Mouse (Mus musculus) heart, embryonic 10.5 days (tissue): ENCODE data around the gene Ldb3. TPM values are rescaled to one million over a fixed set of nuclear protein-coding genes. Genes with fewer than 3 reads are reported as not detected.

Source experiments
- DNase-seq: peaks from one replicate; pipeline ENCODE4 v3.0.0-alpha.2; 2017; ENCODE audit warnings: low spot score
- H3K27ac ChIP-seq: fragments of 300-500 bp; sonication (generic); 2 replicates; pipeline ENCODE4 v1.5.1; 2016; ENCODE audit warnings: mild to moderate bottlenecking
- H3K27me3 ChIP-seq: fragments of 300-500 bp; sonication (generic); 2 replicates; pipeline ENCODE4 v1.6.1; 2016; ENCODE audit warnings: mild to moderate bottlenecking; ENCODE audit not compliant: poor library complexity, insufficient read depth, severe bottlenecking
- H3K36me3 ChIP-seq: fragments of 300-500 bp; sonication (generic); 2 replicates; pipeline ENCODE4 v1.6.1; 2016; ENCODE audit warnings: mild to moderate bottlenecking, moderate library complexity
- H3K4me1 ChIP-seq: fragments of 300-500 bp; sonication (generic); 2 replicates; pipeline ENCODE4 v1.6.1; 2016; ENCODE audit warnings: mild to moderate bottlenecking
- H3K4me3 ChIP-seq: fragments of 300-500 bp; sonication (generic); 2 replicates; pipeline ENCODE4 v1.5.1; 2016; ENCODE audit warnings: mild to moderate bottlenecking, moderate library complexity
- H3K9me3 ChIP-seq: fragments of 300-500 bp; sonication (generic); 2 replicates; pipeline ENCODE4 v1.6.1; 2016; ENCODE audit warnings: mild to moderate bottlenecking, moderate library complexity
- WGBS: fragments of 180-500 bp; shearing (Covaris S2); methylation state at CpG from one replicate; pipeline ENCODE4 v1.1.7; 2016; 5-methylcytosine and 5-hydroxymethylcytosine counted together
- polyA plus RNA-seq: library from polyadenylated mRNA; unstranded; fragments of >200 nt; fragmentation: Nextera tagmentation; extraction: Ambion mirVana; gene quantifications from 2 replicates; pipeline ENCODE4 v1.2.1, GENCODE M21; 2016

Gene Ldb3
- polyA plus RNA-seq, 1 experiment from 2014 or later, result 136 TPM

DNA sequence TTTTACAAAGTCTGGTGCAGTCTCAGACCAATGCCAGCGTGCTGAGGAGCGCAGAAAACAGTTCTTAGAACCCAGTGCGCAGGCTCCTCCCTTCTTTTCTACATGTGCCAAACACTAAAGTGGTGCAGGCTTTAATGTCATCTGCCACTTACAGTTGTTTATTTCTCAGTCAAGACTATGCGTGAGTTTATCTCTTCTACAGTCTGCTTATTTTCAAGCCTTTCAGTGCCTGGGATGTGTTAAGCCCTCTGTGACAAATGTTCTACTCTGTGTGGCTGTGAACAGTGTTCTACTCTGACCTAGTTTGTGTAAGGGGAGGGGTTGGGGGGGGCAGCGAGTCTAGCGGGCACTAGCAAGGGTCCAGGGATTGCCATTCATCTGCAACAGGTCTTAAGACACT, 25.0 kb upstream of the Ldb3 start:
- H3K27me3 ChIP-seq, result peaks cover 21% of the 10 kb centered on the region
- 32% methylated on average over 6 of the region's 6 CpGs for WGBS
- DNase-seq, result no peak
- no peaks in the 10 kb centered on the region for H3K9me3 ChIP-seq
- no peak overlapping the region for H3K27ac ChIP-seq
- peaks cover 16% of the 10 kb centered on the region for H3K4me1 ChIP-seq
- H3K36me3 ChIP-seq, result no peaks in the 10 kb centered on the region
- H3K4me3 ChIP-seq, result no peak overlapping the region

DNA sequence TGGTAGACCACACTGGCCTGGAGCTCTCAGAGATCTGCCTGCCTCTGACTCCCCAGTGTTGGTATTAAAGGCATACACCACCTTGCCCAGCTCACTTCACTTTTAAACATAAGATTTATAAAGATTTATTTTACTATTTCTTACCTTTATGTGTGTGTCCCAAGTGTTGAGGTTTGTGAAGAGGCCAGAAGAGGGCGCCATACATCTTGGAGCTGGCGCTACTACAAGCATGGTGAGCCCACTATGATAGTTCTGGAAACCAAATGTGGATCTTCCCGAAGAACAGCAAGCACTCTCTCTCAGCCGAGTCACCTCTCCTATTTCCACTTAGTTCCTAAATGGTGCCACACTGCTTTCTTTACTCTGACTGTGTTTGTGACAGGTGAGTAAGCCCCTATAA, 23.7 kb upstream of the Ldb3 start:
- Histone ChIP-seq H3K27ac (no peak overlapping the region), H3K36me3 (no peaks in the 10 kb centered on the region), H3K27me3 (peaks cover 28% of the 10 kb centered on the region), H3K4me3 (no peak overlapping the region), H3K9me3 (no peaks in the 10 kb centered on the region), H3K4me1 (peaks cover 23% of the 10 kb centered on the region)
- no peak for DNase-seq
- WGBS, result 40% methylated on average over 4 of the region's 4 CpGs

DNA sequence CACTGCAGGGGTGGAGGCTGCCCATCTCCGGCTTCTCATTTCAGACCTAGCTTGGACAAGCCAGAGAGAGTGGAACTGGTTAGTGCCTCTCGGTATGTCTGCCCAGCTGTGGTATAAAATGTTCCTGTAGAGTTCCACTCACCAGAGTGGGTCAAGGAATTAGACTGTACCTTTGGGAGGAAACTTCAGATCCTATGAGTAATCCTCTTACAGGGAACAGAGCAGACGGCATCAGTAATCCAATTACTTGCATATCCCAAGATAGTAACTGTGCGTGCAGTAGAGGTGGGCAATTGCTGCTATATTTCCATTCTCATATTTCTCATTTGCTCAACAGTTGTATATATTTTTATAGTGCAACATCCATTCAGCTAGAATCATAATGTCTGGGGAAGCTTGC, 23.1 kb upstream of the Ldb3 start:
- WGBS, result 88% methylated on average over 4 of the region's 4 CpGs
- H3K27me3 ChIP-seq, result peaks cover 28% of the 10 kb centered on the region
- H3K9me3 ChIP-seq, result no peaks in the 10 kb centered on the region

DNA sequence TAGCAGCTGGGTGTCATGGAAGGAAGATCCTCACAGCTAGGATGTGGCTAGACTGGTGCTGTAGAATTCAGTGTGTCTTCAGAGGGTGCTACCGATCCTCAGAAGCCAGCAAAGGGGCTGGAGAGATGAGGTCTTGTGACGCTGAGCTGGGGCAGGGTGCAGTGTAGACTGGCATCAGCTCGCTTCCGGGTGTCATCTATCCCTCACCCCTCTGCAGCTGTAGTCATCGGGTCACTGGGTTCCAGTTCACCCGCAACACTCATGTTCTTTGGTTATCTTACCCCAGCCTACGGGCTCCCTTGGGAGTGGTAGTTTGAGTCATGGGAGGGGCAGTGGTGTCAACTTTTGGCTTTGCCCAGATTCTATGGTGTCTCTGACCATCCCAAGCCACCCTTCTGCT, 13.4 kb upstream of the Ldb3 start:
- H3K4me3 ChIP-seq, result no peak overlapping the region

More for the DNA sequence above, 23.1 kb upstream of the Ldb3 start:
- H3K4me3 ChIP-seq, result no peak overlapping the region
- no peak overlapping the region for H3K27ac ChIP-seq
- no peaks in the 10 kb centered on the region for H3K36me3 ChIP-seq
- H3K4me1 ChIP-seq, result peaks cover 26% of the 10 kb centered on the region
- DNase-seq, result no peak

DNA sequence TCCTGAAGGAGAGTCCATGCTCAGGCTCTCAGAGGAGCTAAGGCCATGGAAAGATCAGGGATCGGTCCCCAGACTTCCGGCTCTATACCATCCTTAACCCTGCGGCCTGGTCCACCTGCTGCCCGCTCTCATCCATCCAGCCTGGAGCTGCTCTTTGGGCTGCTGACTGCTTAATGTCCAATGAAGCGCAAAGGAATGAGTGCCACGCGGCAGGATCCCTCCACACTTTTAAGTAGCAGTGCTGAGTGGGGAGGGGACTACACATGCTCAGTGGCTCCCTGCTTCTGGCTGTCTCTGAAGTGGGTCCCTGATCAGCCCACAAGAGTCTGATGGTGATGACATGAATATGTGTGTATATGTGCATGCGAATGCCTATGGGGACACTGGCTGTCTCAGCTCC, 11.5 kb upstream of the Ldb3 start, which contains the start of gene Opn4:
Gene Opn4 (minus strand): TSS at position 202 of the 400 bp plus-strand sequence.
- 78% methylated on average over 8 of the region's 8 CpGs for WGBS
- no peaks in the 10 kb centered on the region for H3K36me3 ChIP-seq

More for the DNA sequence above, 13.4 kb upstream of the Ldb3 start:
- Histone ChIP-seq H3K9me3 (0 out of 2 replicates have a peak, but pooled peaks cover 5% of the 10 kb centered on the region), H3K27me3 (no peaks in the 10 kb centered on the region; the same call in 1 of the 2 replicates), H3K36me3 (no peaks in the 10 kb centered on the region), H3K27ac (no peak overlapping the region), H3K4me1 (peaks cover 20% of the 10 kb centered on the region)
- no peak for DNase-seq
- WGBS, result 86% methylated on average over 7 of the region's 7 CpGs

DNA sequence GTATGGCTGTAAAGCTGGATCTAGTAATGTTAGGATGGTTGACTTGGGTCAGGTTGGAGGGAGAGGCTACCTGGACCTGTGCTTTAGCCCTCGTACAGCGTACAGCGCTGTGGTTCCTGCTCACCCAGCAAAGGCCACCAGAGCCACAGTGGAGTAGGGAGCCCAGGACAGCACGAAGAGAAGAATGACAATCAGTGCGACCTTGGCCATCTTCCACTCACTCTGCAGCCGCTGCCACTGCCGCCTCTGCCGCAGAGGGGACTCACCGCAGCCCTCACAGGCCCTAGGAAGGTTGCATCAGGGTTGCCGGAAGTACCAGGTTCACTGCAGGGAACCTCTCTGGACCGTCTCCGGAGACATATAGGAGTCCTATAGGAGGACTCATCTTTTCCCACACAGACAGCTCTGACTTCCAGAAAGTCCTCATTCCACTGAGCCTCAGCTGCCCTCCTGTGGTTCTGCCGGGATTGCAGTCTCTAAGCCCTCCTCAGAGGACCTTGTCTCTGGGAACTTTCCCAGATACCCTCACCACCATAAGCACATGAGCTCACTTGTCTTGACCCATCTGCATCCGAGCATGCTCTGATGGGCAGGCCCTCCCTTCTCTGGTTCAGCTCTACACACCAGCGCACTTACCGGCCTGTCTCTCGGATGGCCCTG, 7.2 kb upstream of the Ldb3 start:
- WGBS, result 57% methylated on average over 17 of the region's 17 CpGs
- H3K36me3 ChIP-seq, result no peaks in the 10 kb centered on the region
- H3K9me3 ChIP-seq, result no peaks in the 10 kb centered on the region
- no peak for DNase-seq
- H3K4me3 ChIP-seq, result no peak overlapping the region
- H3K4me1 ChIP-seq, result peaks cover 68% of the 10 kb centered on the region
- H3K27me3 ChIP-seq, result no peaks in the 10 kb centered on the region
- peak overlapping the region; percentile 74 for H3K27ac ChIP-seq

More for the DNA sequence above, 11.5 kb upstream of the Ldb3 start, which contains the start of gene Opn4:
- H3K27ac ChIP-seq, result no peak within 1 kb of the TSS
- no peak within 1 kb of the TSS for H3K4me3 ChIP-seq
- no peaks in the 10 kb centered on the region for H3K9me3 ChIP-seq
- H3K27me3 ChIP-seq, result no peaks in the 10 kb centered on the region; the same call in 1 of the 2 replicates
- peaks cover 35% of the 10 kb centered on the region for H3K4me1 ChIP-seq
- no peak for DNase-seq

DNA sequence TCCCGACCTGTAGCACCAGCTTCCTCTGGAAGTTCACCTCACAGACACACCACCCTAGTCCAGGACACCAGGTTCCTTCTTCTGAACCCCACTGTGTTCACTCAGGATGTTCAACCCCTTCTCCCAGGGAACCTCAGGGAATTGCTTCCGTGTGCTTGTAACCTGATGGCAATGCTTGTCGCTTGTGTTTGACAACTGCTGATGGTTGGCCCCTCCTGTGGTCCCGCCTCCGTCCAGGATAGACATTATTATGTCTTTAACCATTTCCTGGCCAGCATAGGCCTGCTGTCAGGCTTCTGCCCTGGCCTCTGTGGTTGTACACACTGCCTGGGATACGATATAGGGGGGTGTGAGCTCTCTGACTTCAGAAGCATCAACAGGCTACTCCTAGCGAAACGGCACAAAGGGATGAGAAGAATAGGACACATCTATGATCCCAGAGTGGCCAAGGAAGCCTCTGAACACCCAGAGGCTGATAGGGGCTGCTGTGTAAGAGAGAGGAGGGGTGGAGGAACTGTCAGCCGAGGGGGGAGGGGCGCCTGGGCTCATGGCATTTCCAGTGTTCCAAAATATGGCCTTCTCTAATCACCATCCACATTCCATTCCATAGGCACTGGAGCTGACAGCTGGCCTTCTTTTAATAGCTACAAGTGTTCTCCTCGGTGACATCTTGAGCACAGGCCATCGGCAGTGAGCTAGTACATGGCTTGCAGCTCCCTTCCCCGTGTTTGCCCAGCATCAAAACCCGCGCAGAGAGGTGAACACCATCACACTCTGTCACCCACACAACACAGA, 3.5 kb upstream of the Ldb3 start:
- Histone ChIP-seq H3K4me3 (peak overlapping the region; percentile 34), H3K27ac (peak overlapping the region; percentile 94), H3K27me3 (no peaks in the 10 kb centered on the region), H3K4me1 (peaks cover 85% of the 10 kb centered on the region), H3K9me3 (no peaks in the 10 kb centered on the region), H3K36me3 (no peaks in the 10 kb centered on the region)
- 41% methylated on average over 15 of the region's 15 CpGs for WGBS
- DNase-seq, result peak; percentile 91

DNA sequence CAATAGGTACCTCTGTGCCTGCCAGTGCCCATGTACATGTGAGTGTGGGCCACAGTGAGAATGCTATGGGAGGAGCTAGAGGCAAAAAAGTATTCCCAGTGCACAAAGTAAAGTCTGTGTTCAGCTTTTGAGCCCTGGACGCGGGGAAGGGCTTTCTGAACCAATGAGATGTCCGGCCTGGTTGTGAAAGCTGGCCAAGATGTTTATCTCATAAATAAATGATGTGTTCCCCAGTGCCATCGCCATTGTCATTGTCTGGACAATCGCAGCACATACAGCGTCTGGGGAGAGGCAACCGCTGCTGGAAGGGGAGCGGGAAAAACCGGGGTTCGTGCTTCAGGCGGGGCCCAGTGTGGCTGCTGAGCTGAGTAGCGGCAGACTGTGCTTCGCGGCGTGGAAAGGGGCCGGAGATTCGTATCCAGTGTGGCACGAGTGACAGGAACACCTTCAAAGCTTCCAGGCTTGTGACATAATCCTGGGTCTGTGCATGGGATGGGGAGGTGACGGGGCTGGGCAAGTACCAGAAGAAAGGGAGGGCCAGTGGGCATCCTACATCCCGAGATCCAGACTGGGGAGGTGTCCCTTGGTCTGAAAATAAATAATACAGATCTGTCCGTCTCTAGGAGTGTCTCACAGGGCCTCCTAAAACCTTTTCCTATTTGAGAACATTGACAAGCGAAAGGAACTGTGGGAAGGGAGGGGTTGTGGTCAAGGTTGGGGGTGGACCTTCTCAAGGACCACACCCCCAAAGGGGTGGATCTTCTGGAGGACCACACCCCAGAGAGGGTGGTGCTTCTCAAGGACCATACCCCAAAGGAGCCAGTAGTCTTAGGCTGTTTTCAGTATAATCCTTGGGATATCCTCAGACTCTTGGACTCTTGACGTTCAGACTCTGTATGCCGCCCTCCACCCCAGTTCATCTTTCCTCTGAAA, 2.5 kb upstream of the Ldb3 start:
- H3K4me1 ChIP-seq, result peaks cover 80% of the 10 kb centered on the region
- DNase-seq, result no peak
- H3K36me3 ChIP-seq, result 0 out of 2 replicates have a peak, but pooled peaks cover 1% of the 10 kb centered on the region
- H3K27ac ChIP-seq, result peak overlapping the region; percentile 94
- H3K4me3 ChIP-seq, result peak overlapping the region; percentile 34; the same call in 1 of the 2 replicates
- no peaks in the 10 kb centered on the region for H3K27me3 ChIP-seq
- H3K9me3 ChIP-seq, result no peaks in the 10 kb centered on the region
- WGBS, result 55% methylated on average over 24 of the region's 24 CpGs

DNA sequence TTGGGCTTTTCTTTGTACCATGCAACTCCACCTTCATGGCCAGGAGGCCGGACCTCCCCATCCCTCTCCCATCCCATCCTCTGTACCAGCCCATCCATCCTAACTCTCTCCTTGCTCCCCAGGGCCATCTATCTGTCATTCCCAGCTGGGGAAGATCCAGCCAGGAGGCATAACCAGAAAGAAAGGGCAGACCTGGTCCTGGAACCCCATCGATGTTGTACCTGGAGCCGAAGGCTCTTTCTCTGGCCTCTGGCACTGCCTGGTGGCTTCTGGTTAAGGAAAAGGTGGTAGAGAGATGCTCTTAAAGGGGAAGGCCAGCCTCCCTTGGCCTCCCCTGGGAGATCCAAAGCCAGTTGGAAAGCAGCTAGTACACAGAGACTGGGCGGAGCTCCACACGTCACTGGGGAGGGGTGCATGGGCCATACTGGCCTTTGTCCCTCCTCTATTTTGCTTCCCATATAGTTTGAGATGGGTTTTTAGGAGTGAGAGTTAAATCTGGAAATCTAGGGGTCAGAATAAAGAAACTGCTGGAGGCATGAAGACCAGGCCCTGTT, 1.6 kb upstream of the Ldb3 start:
- no peak for DNase-seq
- H3K36me3 ChIP-seq, result peaks cover 9% of the 10 kb centered on the region; the same call in 1 of the 2 replicates
- WGBS, result 75% methylated on average over 5 of the region's 5 CpGs
- H3K4me3 ChIP-seq, result no peak overlapping the region
- H3K27ac ChIP-seq, result peak overlapping the region; percentile 94
- H3K27me3 ChIP-seq, result no peaks in the 10 kb centered on the region
- H3K9me3 ChIP-seq, result no peaks in the 10 kb centered on the region
- peaks cover 83% of the 10 kb centered on the region for H3K4me1 ChIP-seq

DNA sequence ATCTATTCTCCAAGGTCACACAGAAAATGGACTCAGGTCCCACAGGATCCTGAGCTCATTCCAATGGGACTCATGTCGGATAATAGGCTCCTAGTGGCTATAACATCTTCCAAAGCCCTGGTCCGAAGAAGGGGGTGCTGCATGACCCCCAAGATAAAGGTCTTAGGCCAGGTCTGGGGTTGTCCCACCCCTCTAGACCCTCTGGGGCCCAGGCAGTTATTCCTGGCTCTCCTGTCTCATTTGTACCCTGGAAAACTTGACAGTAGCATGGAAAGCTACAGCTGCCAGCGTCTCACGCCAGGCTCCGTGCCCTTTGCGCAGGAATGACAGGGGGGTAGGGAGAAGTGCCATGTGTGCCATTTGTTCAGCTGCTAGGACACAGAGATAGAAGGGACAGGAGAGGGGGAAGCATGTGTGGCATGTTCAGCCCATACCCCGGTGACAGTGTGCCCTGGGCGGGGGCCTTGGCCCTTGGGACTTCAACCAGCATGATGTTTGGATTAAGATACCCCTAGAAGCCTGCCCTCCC, 767 bp upstream of the Ldb3 start:
- no peak for DNase-seq
- H3K9me3 ChIP-seq, result no peaks in the 10 kb centered on the region
- H3K4me1 ChIP-seq, result peaks cover 83% of the 10 kb centered on the region
- peak overlapping the region; percentile 94 for H3K27ac ChIP-seq
- H3K36me3 ChIP-seq, result peaks cover 14% of the 10 kb centered on the region
- 88% methylated on average over 8 of the region's 8 CpGs for WGBS
- H3K27me3 ChIP-seq, result no peaks in the 10 kb centered on the region
- H3K4me3 ChIP-seq, result peak overlapping the region; percentile 66

DNA sequence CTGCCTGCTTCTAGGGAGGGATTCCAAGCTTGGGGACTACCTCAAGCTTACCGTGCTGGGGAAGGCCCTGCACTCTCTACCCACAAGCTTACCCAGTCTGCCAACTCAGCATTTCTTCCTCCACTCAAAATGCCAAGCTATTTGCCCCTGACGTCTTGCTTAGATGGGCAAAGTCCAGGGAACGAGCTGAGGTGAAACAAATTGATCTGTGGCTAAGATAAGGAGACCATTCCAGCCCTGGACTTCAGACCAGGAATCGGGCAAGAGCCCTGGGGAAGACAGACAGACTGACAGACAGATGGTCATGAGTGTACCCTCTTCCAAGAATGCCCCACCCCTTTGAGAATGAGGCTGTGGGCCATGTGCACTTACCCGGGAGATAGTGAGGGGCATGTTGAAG, 477 bp downstream of the Ldb3 start:
- Histone ChIP-seq H3K4me3 (peak overlapping the region; percentile 66), H3K36me3 (peaks cover 22% of the 10 kb centered on the region), H3K27ac (peak overlapping the region; percentile 94), H3K9me3 (no peaks in the 10 kb centered on the region), H3K4me1 (peaks cover 82% of the 10 kb centered on the region), H3K27me3 (no peaks in the 10 kb centered on the region)
- WGBS, result 27% methylated on average over 5 of the region's 5 CpGs
- DNase-seq, result no peak

DNA sequence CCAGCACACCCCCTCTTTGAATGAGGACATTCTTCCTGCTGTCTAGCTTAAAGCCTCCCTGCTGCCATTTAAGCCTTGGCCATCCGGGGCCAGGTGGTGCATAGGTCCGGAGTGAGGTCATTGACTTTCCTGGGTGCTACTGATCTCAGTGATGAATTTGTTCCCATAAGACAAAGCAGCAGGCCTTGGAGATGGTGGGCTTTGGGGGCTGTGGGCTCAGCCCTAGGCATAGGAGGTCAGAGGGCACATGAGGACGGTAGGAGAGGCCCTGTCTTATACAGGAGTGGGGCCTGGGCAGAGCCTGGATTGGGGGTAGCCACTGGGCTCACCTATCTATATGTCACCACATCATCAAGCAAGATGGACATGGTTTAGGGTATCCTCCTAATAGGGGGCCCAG, 1.6 kb downstream of the Ldb3 start:
- peaks cover 32% of the 10 kb centered on the region for H3K36me3 ChIP-seq
- H3K27me3 ChIP-seq, result no peaks in the 10 kb centered on the region
- no peaks in the 10 kb centered on the region for H3K9me3 ChIP-seq
- peak overlapping the region; percentile 66 for H3K4me3 ChIP-seq
- H3K4me1 ChIP-seq, result peaks cover 82% of the 10 kb centered on the region
- 44% methylated on average over 3 of the region's 3 CpGs for WGBS
- no peak for DNase-seq
- H3K27ac ChIP-seq, result peak overlapping the region; percentile 94
